Mouse (Mus musculus) left cerebral cortex, adult 2 months (tissue): Measurements from ENCODE around the gene Prss33. TPM values are rescaled to one million over a fixed set of nuclear protein-coding genes. Genes with fewer than 3 reads are reported as not detected.

Experiments
- DNase-seq, 2 experiments: peaks; one replicate each; pipeline ENCODE4 v3.0.0; 2021 to 2022; ENCODE audit warnings: low spot score in 2 of 2, mixed read lengths in 1 of 2; ENCODE audit errors: extremely low spot score in 1 of 2
- H3K27ac ChIP-seq: fragments of 200-600 bp; 2 replicates; pipeline ENCODE4 v1.8.1; 2022
- H3K4me3 ChIP-seq: fragments of 200-600 bp; 2 replicates; pipeline ENCODE4 v1.8.1; 2022
- CTCF ChIP-seq: fragments of 200-600 bp; IDR thresholded peaks from 2 replicates; pipeline ENCODE4 v1.8.1; 2022; ENCODE audit warnings: antibody characterized with exemption, mild to moderate bottlenecking, moderate library complexity
- intact Hi-C: fragments of 180-260 bp; cut with DNase I; formaldehyde crosslinking; loops from one replicate; pipeline ENCODE4 v1.15.1; 2025
- microRNA-seq, 2 experiments: library from miRNA; unstranded; fragments of <30 nt; microRNA quantifications; one replicate each; pipeline ENCODE4 v1.2.0; 2021
- total RNA-seq, 2 experiments: library from RNA; stranded (reverse); gene quantifications; 2 replicates each; pipeline ENCODE4 v1.2.3; 2021

The Prss33 gene
- total RNA-seq, 2 experiments from 2014 or later, result not detected

- TF ChIP-seq CTCF, result no peak
- H3K4me3 ChIP-seq, result no peak overlapping the region
- intact Hi-C loops, result no loop called here
Measured at GRCm38 (mm10) chr17:23795323-23795722, 40.5 kb downstream of the Prss33 start.

GRCm38 (mm10) chr17:23791079-23791357 lies 44.8 kb downstream of the Prss33 start:
- no peak for DNase-seq
- peak overlapping the region; percentile 64 for H3K4me3 ChIP-seq
- intact Hi-C loops, result no loop called here
- H3K27ac ChIP-seq, result peak overlapping the region; percentile 87
- no peak for TF ChIP-seq CTCF

More at GRCm38 (mm10) chr17:23795323-23795722, 40.5 kb downstream of the Prss33 start:
- no peak for DNase-seq
- no peak overlapping the region for H3K27ac ChIP-seq

GRCm38 (mm10) chr17:23790269-23791078 lies 45.4 kb downstream of the Prss33 start, which contains the start of gene Srrm2:
Gene Srrm2 (plus strand): TSS chr17:23790532.
- H3K27ac ChIP-seq, result peak within 1 kb of the TSS; percentile 87
- H3K4me3 ChIP-seq, result peak within 1 kb of the TSS; percentile 64
- peak; percentile 49 to 55 for DNase-seq
- intact Hi-C loops, result loop anchor here (1.0 kb wide), 1 partner anchor 12 kb away; no protein-coding TSS in a partner anchor
- no peak; the same call in 1 of the 2 replicates for TF ChIP-seq CTCF

- TF ChIP-seq CTCF, result no peak
- DNase-seq, result no peak
- peak overlapping the region; percentile 64 for H3K4me3 ChIP-seq
- peak overlapping the region; percentile 87 for H3K27ac ChIP-seq
- intact Hi-C loops, result loop anchor here (1.0 kb wide), 1 partner anchor 12 kb away; no protein-coding TSS in a partner anchor
Measured at GRCm38 (mm10) chr17:23789749-23790268, 46.0 kb downstream of the Prss33 start.

- Histone ChIP-seq H3K27ac (no peak overlapping the region), H3K4me3 (no peak overlapping the region)
- intact Hi-C loops, result no loop called here
- DNase-seq, result no peak
- no peak for TF ChIP-seq CTCF
Measured at GRCm38 (mm10) chr17:23788973-23789372, 46.9 kb downstream of the Prss33 start.

- intact Hi-C loops, result no loop called here
- Histone ChIP-seq H3K27ac (peak overlapping the region; percentile 72), H3K4me3 (peak overlapping the region; percentile 55)
- TF ChIP-seq CTCF, result no peak
- no peak for DNase-seq
Measured at GRCm38 (mm10) chr17:23786510-23786931, 49.3 kb downstream of the Prss33 start.

GRCm38 (mm10) chr17:23785561-23786471 lies 50.0 kb downstream of the Prss33 start, which contains the start of gene Flywch2:
Gene Flywch2 (minus strand): TSS chr17:23786081.
- DNase-seq, result peak; percentile 85 to 88
- H3K27ac ChIP-seq, result peak within 1 kb of the TSS; percentile 72
- H3K4me3 ChIP-seq, result peak within 1 kb of the TSS; percentile 55
- TF ChIP-seq CTCF, result peak; percentile 31
- intact Hi-C loops, result no loop called here

GRCm38 (mm10) chr17:23783352-23783751 lies 52.5 kb downstream of the Prss33 start:
- no peak for TF ChIP-seq CTCF
- no peak for DNase-seq
- Histone ChIP-seq H3K27ac (no peak overlapping the region), H3K4me3 (no peak overlapping the region)
- intact Hi-C loops, result no loop called here

Small RNAs within 50 kb of the gene (microRNA-seq; reads per million reads assigned to microRNA genes)
- 1.4 to 3.7 reads per million in 2 experiments for gene Mir5125

Other genes starting within 250 kb of the Prss33 start
- 10 to 100 TPM; 24.7 to 32.0 TPM for gene Zfp13, start 236.6 kb downstream of the Prss33 start, total RNA-seq
- not detected for gene Zscan10, start 235.2 kb downstream of the Prss33 start, total RNA-seq
- gene Mmp25, start 190.8 kb downstream of the Prss33 start, total RNA-seq, result under 1 TPM; 0.07 to 0.12 TPM
- gene Bicdl2, start 175.6 kb downstream of the Prss33 start, total RNA-seq, result not detected
- 100 to 1,000 TPM; 127 to 129 TPM for gene Hcfc1r1, start 162.5 kb downstream of the Prss33 start, total RNA-seq
- gene Thoc6, start 162.2 kb downstream of the Prss33 start, total RNA-seq, result 1 to 10 TPM; 5.5 to 7.2 TPM
- gene Tnfrsf12a, start 158.6 kb downstream of the Prss33 start, total RNA-seq, result 10 to 100 TPM; 10.3 to 14.3 TPM
- not detected for gene Cldn6, start 156.8 kb downstream of the Prss33 start, total RNA-seq
- gene Cldn9, start 152.0 kb downstream of the Prss33 start, total RNA-seq, result under 1 TPM in 1 of 2 experiments, not detected in 1; 0.23 TPM
- gene 1520401A03Rik, start 113.3 kb downstream of the Prss33 start, total RNA-seq, result under 1 TPM; 0.23 to 0.32 TPM
- 1 to 10 TPM; 4.3 TPM for gene Pkmyt1, start 109.7 kb downstream of the Prss33 start, total RNA-seq
- gene Paqr4, start 95.2 kb downstream of the Prss33 start, total RNA-seq, result 10 to 100 TPM; 50.9 to 56.0 TPM
- gene Kremen2, start 90.2 kb downstream of the Prss33 start, total RNA-seq, result under 1 TPM; 0.68 TPM
- gene Flywch1, start 64.5 kb downstream of the Prss33 start, total RNA-seq, result 100 to 1,000 TPM; 425 to 428 TPM
- 10 to 100 TPM; 11.9 to 13.7 TPM for gene Flywch2, start 50.0 kb downstream of the Prss33 start, total RNA-seq
- 100 to 1,000 TPM; 671 to 678 TPM for gene Srrm2, start 45.5 kb downstream of the Prss33 start, total RNA-seq
- gene Elob, start 6.9 kb downstream of the Prss33 start, total RNA-seq, result 100 to 1,000 TPM; 337 to 365 TPM
- gene Prss32, start 7.8 kb upstream of the Prss33 start, total RNA-seq, result not detected
- 1 to 10 TPM; 1.1 to 2.2 TPM for gene Prss41, start 8.1 kb upstream of the Prss33 start, total RNA-seq
- gene Prss21, start 32.0 kb upstream of the Prss33 start, total RNA-seq, result not detected
- not detected for gene Dcpp1, start 44.8 kb upstream of the Prss33 start, total RNA-seq
- gene Dcpp2, start 44.8 kb upstream of the Prss33 start, total RNA-seq, result not detected
- not detected for gene Dcpp3, start 81.4 kb upstream of the Prss33 start, total RNA-seq
- gene Sbp, start 105.6 kb upstream of the Prss33 start, total RNA-seq, result not detected
- not detected for gene Sbpl, start 119.2 kb upstream of the Prss33 start, total RNA-seq
- 1 to 10 TPM in 1 of 2 experiments, under 1 TPM in 1; 0.45 to 1.1 TPM for gene Prss30, start 144.5 kb upstream of the Prss33 start, total RNA-seq
- gene Prss22, start 162.0 kb upstream of the Prss33 start, total RNA-seq, result 1 to 10 TPM in 1 of 2 experiments, under 1 TPM in 1; 0.70 to 1.5 TPM
- not detected for gene Prss27, start 202.1 kb upstream of the Prss33 start, total RNA-seq
- gene Kctd5, start 237.4 kb upstream of the Prss33 start, total RNA-seq, result 10 to 100 TPM; 25.0 to 26.4 TPM